Comparison of ENCODE assay signal across 24 mouse cellular contexts in genomic region chr2:76643801-76644200, GRCm38 (mm10). TPM values are rescaled to one million over a fixed set of nuclear protein-coding genes. Genes with fewer than 3 reads are reported as not detected.
"Had no signal": no experiment of that assay in that cellular context is flagged by ENCODE, and none has a peak within 500 bp of the region (broad histone marks: within the 10 kb centered on the region; RNA-seq: fewer than 3 reads in every experiment).

No protein-coding gene starts in this region.

- ATAC-seq: liver, postnatal 0 days; lung, postnatal 0 days; midbrain, embryonic 13.5 days; midbrain, embryonic 15.5 days had no signal

- H3K4me3 ChIP-seq: liver, embryonic 13.5 days; liver, embryonic 15.5 days; lung, embryonic 15.5 days; midbrain, embryonic 13.5 days; midbrain, embryonic 15.5 days; neural tube, embryonic 12.5 days had no signal

- H3K27ac ChIP-seq: liver, embryonic 13.5 days; liver, embryonic 15.5 days; lung, embryonic 15.5 days; macrophage; midbrain, embryonic 13.5 days; midbrain, embryonic 15.5 days; neural tube, embryonic 12.5 days had no signal

- DNase-seq: liver, embryonic 13.5 days; liver, postnatal 0 days; lung, adult 2 months; lung, postnatal 14 days; lung, postnatal 36 days; retina, postnatal 1 day; right cerebral cortex, adult 18-20 months; right cerebral cortex, postnatal 25 days; right cerebral cortex, postnatal 4 days; spleen, adult 18-20 months; thymus, adult 2 months; thymus, postnatal 25 days; thymus, postnatal 4 days had no signal

- H3K27me3 ChIP-seq: liver, embryonic 13.5 days; liver, embryonic 15.5 days; lung, embryonic 15.5 days; midbrain, embryonic 13.5 days; midbrain, embryonic 15.5 days; neural tube, embryonic 12.5 days had no signal

- H3K9me3 ChIP-seq: liver, embryonic 13.5 days; liver, embryonic 15.5 days; lung, embryonic 15.5 days; midbrain, embryonic 13.5 days; midbrain, embryonic 15.5 days; neural tube, embryonic 12.5 days had no signal

RNA-seq across cellular contexts. Expression of gene Pjvk, which starts 4.5 kb away (rescaled TPM):
- total RNA-seq: midbrain, postnatal 0 days; monocyte, adult 5-6 weeks; neutrophil, adult 5-6 weeks had no signal
- polyA plus RNA-seq: liver, embryonic 13.5 days; liver, embryonic 15.5 days; liver, postnatal 0 days; lung, adult 2 months; small intestine, adult 2 months; thymus, adult 2 months had no signal
